Mouse (Mus musculus) testis, postnatal 14 days (tissue): ENCODE data around the gene Phf10.
"Not testable (repeated sequence)": the region's sequence is repeated elsewhere in the genome, so short reads cannot be mapped to it uniquely, and the experiment has no call there.

Experiments used
- DNase-seq: peaks from one replicate; pipeline ENCODE4 v3.0.0; 2021; ENCODE audit warnings: low spot score

The Phf10 gene

GRCm38 (mm10) chr17:14943009-14943728 lies 17.9 kb downstream of the Phf10 start, which contains the start of the genes Wdr27 and 1600012H06Rik:
Gene Wdr27 (minus strand): TSS chr17:14943158.
Gene 1600012H06Rik (plus strand): TSS chr17:14943184.
- peak; percentile 98 for DNase-seq

- DNase-seq: not testable (repeated sequence)
Observed at GRCm38 (mm10) chr17:14942181-14942580, 18.9 kb downstream of the Phf10 start.

- no peak for DNase-seq
Observed at GRCm38 (mm10) chr17:14935841-14936605, 25.1 kb downstream of the Phf10 start.

DNA sequence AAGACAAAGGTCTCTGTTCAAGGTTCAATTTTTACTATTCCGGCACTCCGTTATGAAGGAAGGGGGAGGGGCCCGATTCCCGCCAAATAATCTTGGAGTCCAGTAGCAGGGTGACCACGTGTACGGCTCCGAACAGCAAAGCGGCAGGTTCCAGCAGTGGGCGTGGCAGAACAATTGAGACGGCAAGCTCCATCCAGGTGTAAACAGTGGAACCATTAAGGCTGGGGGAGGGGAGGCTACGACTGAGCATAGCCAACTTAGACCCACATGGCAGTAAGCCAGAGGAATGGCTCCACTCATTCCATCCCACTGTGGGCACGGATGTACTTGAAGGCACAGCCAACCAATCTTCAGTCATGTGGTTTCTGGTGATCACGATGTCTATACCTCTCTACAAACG lies 25.8 kb downstream of the Phf10 start:
- DNase-seq: not testable (repeated sequence)

GRCm38 (mm10) chr17:14931469-14931868 lies 29.6 kb downstream of the Phf10 start:
- no peak for DNase-seq

- no peak for DNase-seq
Observed at GRCm38 (mm10) chr17:14930697-14931096, 30.4 kb downstream of the Phf10 start.

DNA sequence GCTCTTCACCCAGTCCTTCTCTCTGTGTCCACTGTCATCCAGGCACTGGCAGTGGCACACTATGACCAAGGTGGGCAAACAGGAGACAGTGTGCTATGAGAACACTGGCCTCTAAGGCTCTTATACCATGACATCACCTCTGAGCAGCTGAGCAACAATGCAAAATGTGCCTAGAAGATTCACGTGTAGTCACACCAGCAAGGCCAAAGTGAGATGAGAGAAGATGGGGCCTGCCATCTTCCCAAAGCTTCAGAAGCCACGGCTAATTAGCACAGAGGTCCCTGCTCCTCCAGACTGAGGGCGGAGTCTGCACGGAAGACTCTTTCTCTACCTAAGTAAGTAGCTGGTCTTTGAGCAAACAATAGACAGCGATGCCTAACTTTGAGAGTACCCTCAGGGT lies 32.4 kb downstream of the Phf10 start:
- no peak for DNase-seq

DNA sequence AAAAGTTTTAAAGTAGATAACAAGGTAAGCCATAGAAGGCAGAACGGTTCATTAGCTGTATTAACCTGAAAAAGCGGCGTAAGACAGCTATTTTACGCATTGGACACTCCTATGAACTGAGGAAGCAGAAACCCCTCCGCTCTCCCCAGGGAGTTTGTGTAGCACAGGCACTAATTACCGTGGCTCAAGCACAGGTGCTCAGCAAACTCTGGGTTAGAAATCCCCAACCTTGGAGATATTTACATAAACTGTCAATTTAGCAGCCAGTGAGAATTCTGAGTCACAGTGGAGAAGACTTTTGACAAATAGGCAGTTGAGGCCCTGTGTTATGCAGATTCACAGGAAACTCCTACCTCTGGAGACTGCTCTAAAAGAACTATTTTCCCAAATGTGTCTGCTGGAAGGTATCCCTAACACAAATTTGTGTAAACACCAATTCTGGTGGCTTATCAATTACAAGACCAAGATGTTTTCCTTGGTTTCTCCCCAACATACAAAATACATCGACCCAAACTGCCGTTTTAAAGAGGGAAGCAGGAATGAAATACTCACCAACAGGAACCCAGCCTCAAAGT lies 33.3 kb downstream of the Phf10 start:
- no peak for DNase-seq

DNA sequence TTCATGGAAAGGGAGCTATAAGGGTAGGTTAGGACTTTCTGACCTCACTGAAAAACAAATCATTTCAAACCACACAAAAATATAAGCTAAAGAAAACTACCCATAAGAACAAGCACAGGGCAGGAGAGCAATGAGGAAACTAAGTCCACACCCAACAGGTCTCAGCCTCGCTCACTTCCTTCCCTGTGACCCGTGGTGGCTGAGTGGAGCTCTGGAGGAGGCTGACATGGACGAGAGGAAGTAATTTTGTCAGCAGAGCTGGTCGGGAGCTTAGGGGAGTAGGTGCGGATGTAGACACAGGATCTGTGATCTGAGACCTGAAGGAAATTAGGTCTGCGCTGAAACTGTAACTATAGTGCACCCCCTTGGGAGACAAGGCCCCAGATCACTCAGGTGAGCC lies 39.5 kb downstream of the Phf10 start:
- no peak for DNase-seq

- no peak for DNase-seq
Observed at GRCm38 (mm10) chr17:14917866-14918265, 43.2 kb downstream of the Phf10 start.

DNA sequence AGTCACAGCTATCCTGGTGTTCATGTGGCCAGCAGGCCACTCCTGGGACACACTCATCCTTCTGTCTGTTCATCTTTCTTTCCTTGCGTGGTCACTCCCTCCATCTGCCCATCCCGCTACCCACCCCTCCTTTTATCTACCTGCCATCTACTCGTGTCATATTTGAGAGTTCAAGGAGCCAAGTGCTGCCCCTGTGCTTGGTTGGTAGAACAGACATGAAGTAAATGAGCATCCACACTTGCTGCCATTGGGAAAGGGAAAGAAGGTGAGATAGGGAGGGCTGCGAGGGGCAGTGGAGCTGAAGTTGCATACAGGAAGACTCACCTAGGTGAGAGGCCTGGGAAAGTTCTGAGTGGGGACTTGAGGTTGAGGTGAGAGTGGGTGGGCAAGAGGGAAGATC lies 46.7 kb downstream of the Phf10 start:
- DNase-seq: no peak

GRCm38 (mm10) chr17:14912981-14913380 lies 48.1 kb downstream of the Phf10 start:
- DNase-seq: no peak

DNA sequence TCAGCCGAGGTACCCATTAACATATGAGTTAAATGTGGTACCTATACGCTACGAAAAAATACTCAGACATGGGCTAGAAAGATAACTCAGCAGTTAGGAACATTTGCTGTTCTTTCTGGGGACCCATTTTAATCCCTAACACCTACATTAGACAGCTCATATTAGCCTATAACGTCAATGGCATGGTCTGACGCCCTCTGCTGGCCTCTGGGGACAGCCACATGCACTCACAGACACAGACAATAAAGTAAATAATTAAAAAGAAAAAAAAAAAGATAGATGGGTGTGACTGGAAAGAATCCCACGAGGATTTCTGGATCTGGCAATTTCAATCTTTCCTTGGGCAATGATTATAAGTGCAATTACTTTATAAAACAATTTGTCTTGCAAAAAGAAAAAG lies 48.7 kb downstream of the Phf10 start:
- no peak for DNase-seq

DNA sequence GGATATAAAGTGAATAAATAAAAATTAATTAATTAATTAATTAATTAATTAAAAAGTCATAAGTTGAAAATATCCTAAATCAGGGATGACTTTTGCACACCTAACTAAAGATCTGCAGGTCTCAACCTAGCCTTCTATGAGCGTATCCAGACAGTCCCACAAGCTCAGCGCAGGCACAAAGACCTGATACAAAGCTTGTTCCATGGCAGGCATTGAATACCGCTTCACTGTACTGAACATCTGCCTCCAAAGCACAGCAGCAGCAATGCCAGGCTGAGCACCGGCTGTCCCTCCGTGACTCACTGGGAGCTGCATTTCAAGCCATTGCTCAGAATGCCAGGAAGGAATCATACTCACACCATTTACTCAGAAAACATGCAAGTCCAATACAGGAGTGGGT lies 50.3 kb downstream of the Phf10 start:
- no peak for DNase-seq

- no peak for DNase-seq
Observed at GRCm38 (mm10) chr17:14909331-14909730, 51.7 kb downstream of the Phf10 start.

DNA sequence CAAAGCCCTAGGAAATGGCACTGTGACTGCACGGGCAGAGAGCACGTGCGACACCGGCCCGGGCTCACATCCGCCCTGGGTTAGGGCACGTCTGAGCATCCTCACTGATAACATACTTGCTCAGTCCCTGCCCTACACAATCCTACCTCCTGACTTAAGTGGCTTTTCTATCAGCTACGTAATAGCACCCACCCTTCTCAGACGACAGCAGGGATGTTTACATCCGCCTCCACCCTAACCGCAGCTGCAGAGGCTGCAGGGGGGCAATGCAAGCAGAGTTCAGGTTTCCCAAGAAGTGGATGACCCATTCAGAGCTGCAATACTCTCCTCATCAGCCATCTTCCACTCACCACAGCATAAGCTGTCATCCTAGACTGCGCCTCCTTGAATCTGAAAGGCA lies 53.9 kb downstream of the Phf10 start:
- no peak for DNase-seq

DNA sequence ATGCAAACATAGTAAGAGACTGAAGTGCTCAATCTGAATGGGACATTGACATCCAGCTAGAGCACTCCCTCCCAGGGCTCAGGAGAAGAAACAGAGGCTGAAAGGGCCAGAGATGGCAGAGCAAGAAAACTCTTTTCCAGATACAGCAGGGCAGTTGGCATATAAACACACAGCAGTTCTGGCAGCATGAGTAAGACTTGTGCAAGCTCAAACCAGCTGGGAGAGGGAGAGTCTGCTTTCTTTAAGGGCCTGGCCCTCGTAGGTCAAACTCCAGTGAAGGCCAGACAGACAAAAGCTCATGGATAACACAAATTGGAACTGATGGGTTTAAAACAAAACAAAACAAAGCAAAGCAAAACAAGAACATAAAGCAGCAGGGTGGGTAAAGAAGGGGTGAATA lies 54.5 kb downstream of the Phf10 start:
- DNase-seq: no peak

GRCm38 (mm10) chr17:14904637-14905265 lies 56.3 kb downstream of the Phf10 start:
- no peak for DNase-seq

DNA sequence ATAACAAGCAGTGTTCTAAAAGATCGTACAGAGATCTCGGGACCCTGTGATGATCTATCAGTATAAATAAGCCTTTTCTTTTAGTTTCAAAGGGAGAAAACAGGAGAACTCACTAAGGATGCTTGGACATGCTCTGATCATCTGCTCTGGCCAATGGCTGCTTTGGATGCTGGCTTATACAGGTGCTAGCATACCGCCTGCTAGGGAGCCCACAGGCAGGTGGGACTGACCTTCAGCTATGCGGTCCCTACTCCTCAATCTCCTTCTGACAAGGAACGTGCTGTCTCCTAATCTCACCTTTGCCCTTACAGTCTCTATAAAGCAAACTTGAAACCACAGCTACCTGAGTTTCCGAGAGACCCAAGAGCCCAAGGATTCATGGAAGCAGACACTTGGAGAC lies 56.9 kb downstream of the Phf10 start:
- DNase-seq: no peak

GRCm38 (mm10) chr17:14903212-14903611 lies 57.9 kb downstream of the Phf10 start:
- DNase-seq: no peak

GRCm38 (mm10) chr17:14898972-14899371 lies 62.1 kb downstream of the Phf10 start:
- no peak for DNase-seq

DNA sequence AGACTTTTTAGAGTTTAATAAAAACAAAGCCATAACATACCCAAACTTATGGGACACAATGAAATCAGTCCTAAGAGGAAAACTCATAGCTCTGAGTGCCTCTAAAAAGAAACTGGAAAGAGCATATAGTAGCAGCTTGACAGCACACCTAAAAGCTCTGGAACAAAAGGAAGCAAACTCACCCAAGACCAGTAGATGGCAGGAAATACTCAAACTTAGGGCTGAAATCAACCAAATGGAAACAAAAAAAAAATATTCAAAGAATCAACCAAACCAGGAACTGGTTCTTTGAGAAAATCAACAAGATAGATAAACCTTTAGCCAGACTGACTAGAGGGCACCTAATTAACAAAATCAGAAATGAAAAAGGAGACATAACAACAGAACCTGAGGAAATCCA lies 66.0 kb downstream of the Phf10 start:
- not testable (repeated sequence) for DNase-seq
